Mouse (Mus musculus) neural tube, embryonic 15.5 days (tissue): ENCODE results near the gene Timeless. TPM values are rescaled to one million over a fixed set of nuclear protein-coding genes. Genes with fewer than 3 reads are reported as not detected.
A peak's percentile ranks its signal among the peaks of the same experiment; 100 is the strongest.
"Not testable (repeated sequence)": the region's sequence is repeated elsewhere in the genome, so short reads cannot be mapped to it uniquely, and the experiment has no call there.

ENCODE experiments used
- ATAC-seq: fragments of 200-750 bp; cut with Nextera tagmentation; 2 replicates; pipeline ENCODE4 v1.8.0; 2017; ENCODE audit warnings: mild to moderate bottlenecking, moderate TSS enrichment, moderate library complexity; ENCODE audit not compliant: low FRiP score
- H3K27ac ChIP-seq: fragments of 300-500 bp; sonication (generic); replicated peaks from 2 replicates; pipeline ENCODE4 v1.5.1; 2015; ENCODE audit warnings: mild to moderate bottlenecking, inconsistent platforms
- H3K27me3 ChIP-seq: fragments of 300-500 bp; sonication (generic); replicated peaks from 2 replicates; pipeline ENCODE4 v1.6.1; 2015; ENCODE audit warnings: inconsistent platforms
- H3K36me3 ChIP-seq: fragments of 300-500 bp; sonication (generic); 2 replicates; pipeline ENCODE4 v1.6.1; 2015; ENCODE audit warnings: inconsistent platforms
- H3K4me1 ChIP-seq: fragments of 300-500 bp; sonication (generic); 2 replicates; pipeline ENCODE4 v1.6.1; 2015; ENCODE audit warnings: inconsistent platforms
- H3K4me2 ChIP-seq: fragments of 300-500 bp; sonication (generic); 2 replicates; pipeline ENCODE4 v1.6.1; 2015; ENCODE audit warnings: inconsistent platforms, mild to moderate bottlenecking, moderate library complexity
- H3K4me3 ChIP-seq: fragments of 300-500 bp; sonication (generic); replicated peaks from 2 replicates; pipeline ENCODE4 v1.5.1; 2015; ENCODE audit warnings: mild to moderate bottlenecking, inconsistent platforms
- H3K9ac ChIP-seq: fragments of 300-500 bp; sonication (generic); replicated peaks from 2 replicates; pipeline ENCODE4 v1.6.1; 2015; ENCODE audit warnings: mild to moderate bottlenecking, inconsistent platforms
- H3K9me3 ChIP-seq: fragments of 300-500 bp; sonication (generic); replicated peaks from 2 replicates; pipeline ENCODE4 v1.6.1; 2016; ENCODE audit warnings: inconsistent platforms
- WGBS: fragments of 180-500 bp; shearing (Covaris S2); methylation state at CpG from one replicate; pipeline ENCODE4 v1.1.7; 2015; ENCODE audit warnings: mixed read lengths; 5-methylcytosine and 5-hydroxymethylcytosine counted together
- polyA plus RNA-seq: library from polyadenylated mRNA; unstranded; fragments of >200 nt; fragmentation: Nextera tagmentation; extraction: Ambion mirVana; gene quantifications from 2 replicates; pipeline ENCODE4 v1.2.1, GENCODE M21; 2015

Gene Timeless
- polyA plus RNA-seq, 1 experiment from 2014 or later = 20.0 TPM

GRCm38 (mm10) chr10:128275374-128275773 is 43.5 kb downstream of the Timeless start:
- H3K4me2 ChIP-seq, ATAC-seq, H3K4me3 ChIP-seq, H3K9me3 ChIP-seq, H3K9ac ChIP-seq, H3K27me3 ChIP-seq, H3K4me1 ChIP-seq, H3K27ac ChIP-seq: not testable (repeated sequence)
- 96% methylated on average over 1 of the region's 1 CpGs for WGBS
- peaks cover 32% of the 10 kb centered on the region for H3K36me3 ChIP-seq

DNA sequence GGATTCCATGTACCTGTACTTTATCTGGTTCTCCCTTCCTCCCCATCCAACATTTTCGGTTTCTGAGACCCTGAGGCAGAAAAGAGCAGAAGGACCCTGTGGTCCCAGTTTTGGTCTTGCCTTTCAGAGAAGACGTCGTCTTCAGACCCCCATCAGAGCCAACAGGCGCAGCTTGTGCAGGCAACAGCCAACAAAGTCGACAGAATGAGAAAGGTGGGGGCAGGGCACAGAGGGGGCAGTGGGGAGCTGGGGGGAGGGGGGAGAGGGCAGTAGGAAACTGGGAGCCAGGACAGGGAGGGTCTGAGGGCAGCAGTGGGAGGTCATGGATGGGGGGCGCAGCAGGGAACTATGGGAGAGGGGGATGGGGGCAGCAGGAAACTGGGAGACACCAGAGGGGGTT is 46.3 kb downstream of the Timeless start:
- WGBS = 70% methylated on average over 6 of the region's 6 CpGs
- no peaks in the 10 kb centered on the region for H3K27me3 ChIP-seq
- peaks cover 53% of the 10 kb centered on the region for H3K36me3 ChIP-seq
- no peak overlapping the region for H3K27ac ChIP-seq
- ATAC-seq = no peak
- H3K9me3 ChIP-seq = no peaks in the 10 kb centered on the region
- H3K9ac ChIP-seq = no peak overlapping the region
- no peaks in the 10 kb centered on the region for H3K4me1 ChIP-seq
- H3K4me2 ChIP-seq = no peak overlapping the region
- H3K4me3 ChIP-seq = no peak overlapping the region

DNA sequence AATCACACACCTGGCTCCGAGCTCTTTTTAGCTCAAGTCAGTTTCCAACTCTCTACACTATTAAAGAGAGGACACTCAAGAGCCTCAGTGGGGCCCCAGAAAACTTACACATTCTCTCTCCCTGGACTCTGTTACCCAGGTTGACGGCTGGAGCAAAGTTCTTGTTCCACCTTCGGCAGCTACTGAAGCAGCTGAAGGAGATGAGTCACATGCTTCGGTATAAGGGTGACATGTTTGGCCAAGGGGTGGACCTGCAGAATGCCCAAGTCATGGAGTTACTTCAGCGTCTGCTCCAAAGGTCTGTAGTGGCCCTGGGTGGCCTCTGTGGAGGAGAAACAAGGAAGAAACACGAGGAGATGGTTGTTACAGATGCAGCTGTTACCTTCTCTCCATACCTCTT is 49.1 kb downstream of the Timeless start:
- 93% methylated on average over 6 of the region's 6 CpGs for WGBS
- Histone ChIP-seq H3K27ac (no peak overlapping the region), H3K4me3 (no peak overlapping the region), H3K36me3 (peaks cover 76% of the 10 kb centered on the region), H3K27me3 (no peaks in the 10 kb centered on the region), H3K9ac (no peak overlapping the region), H3K4me1 (no peaks in the 10 kb centered on the region), H3K9me3 (no peaks in the 10 kb centered on the region), H3K4me2 (no peak overlapping the region)
- no peak for ATAC-seq

- H3K4me3 ChIP-seq = no peak overlapping the region
- no peaks in the 10 kb centered on the region for H3K27me3 ChIP-seq
- no peak for ATAC-seq
- no peaks in the 10 kb centered on the region for H3K4me1 ChIP-seq
- no peak overlapping the region for H3K4me2 ChIP-seq
- H3K36me3 ChIP-seq = peaks cover 78% of the 10 kb centered on the region
- no peak overlapping the region for H3K27ac ChIP-seq
- no peaks in the 10 kb centered on the region for H3K9me3 ChIP-seq
- 95% methylated on average over 14 of the region's 14 CpGs for WGBS
- no peak overlapping the region for H3K9ac ChIP-seq
Observed at GRCm38 (mm10) chr10:128281682-128282081, 49.8 kb downstream of the Timeless start.

DNA sequence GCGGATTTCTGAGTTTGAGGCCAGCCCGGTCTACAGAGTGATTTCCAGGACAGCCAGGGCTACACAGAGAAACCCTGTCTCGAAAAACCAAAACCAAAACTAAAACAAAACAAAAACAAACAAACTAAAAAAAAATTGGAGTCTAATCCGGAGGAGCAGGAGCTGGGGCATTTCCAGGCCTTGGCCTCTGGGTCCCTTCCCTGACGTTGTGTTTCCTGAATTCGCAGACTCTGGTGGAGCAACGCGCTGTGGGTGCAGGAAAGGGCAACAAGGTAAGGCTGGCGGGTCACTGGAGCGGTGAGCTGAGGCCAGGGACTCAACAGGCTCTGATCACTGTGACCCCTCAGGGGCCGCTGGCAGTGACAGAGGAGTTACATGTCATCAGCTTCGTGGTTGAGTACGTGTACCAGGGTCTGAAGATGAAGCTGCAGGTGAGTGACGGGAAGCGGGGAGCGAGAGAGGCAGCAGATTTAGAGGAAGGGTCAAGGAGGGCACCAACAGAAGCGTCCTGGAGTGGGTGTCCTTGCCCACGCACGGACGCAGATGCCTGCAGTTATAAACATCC is 51.1 kb downstream of the Timeless start:
- no peak overlapping the region for H3K9ac ChIP-seq

DNA sequence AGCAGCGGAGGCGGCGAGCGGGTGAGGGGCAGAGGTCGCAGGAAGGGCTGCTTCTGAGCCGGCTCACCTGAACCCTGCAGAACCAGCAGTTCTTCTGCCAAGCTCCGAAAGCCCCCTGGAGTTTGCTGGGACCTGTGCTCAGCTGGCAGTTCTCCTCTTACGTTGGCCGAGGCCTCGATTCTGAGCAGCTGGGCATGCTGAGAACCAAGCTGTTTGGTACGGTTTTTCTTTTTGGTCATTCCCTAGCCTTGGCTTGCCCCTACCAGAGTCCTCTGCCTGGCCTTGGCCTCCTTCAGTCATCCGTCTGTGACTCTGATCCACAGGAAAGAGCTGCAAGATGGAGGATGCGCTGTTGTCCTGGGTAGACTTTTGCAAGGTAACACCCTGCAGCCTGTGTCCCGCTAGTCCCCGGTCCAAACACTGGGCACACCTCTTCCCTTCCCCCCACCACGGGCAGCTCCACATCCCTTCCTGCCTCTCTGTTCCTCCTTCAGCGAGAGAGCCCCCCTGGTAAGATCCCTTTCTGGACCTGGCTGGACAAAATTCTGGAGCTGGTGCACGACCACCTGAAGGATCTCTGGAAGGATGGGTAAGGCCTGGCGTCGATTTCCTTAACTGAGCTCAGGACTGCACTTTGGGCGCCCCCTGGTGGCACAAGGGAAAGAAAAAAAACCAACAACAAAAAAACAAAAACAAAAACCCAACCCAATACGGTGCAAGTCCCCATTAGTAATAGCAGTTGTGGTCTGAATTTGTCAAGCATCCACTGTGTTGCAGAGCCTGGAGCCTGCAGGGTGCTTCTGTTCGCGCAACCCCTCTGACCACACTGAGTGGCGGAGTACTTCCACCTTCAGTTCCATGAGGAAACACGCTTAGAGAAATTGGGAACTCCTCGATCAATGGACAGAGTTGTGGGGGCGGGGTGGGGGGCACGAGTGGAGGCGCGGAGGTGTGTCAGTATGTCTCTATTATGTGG is 52.0 kb downstream of the Timeless start:
- H3K4me1 ChIP-seq = no peaks in the 10 kb centered on the region
- no peak overlapping the region for H3K9ac ChIP-seq
- no peaks in the 10 kb centered on the region for H3K27me3 ChIP-seq
- H3K4me3 ChIP-seq = no peak overlapping the region
- H3K36me3 ChIP-seq = peaks cover 72% of the 10 kb centered on the region
- no peak overlapping the region for H3K27ac ChIP-seq
- H3K4me2 ChIP-seq = no peak overlapping the region
- ATAC-seq = peak; percentile 31; the same call in 1 of the 2 replicates
- 64% methylated on average over 31 of the region's 31 CpGs for WGBS
- H3K9me3 ChIP-seq = no peaks in the 10 kb centered on the region

More for the DNA sequence above, 51.1 kb downstream of the Timeless start:
- Histone ChIP-seq H3K27me3 (no peaks in the 10 kb centered on the region), H3K4me1 (no peaks in the 10 kb centered on the region), H3K9me3 (no peaks in the 10 kb centered on the region), H3K4me3 (no peak overlapping the region), H3K4me2 (no peak overlapping the region), H3K27ac (no peak overlapping the region), H3K36me3 (peaks cover 70% of the 10 kb centered on the region)
- 94% methylated on average over 20 of the region's 20 CpGs for WGBS
- ATAC-seq = no peak

DNA sequence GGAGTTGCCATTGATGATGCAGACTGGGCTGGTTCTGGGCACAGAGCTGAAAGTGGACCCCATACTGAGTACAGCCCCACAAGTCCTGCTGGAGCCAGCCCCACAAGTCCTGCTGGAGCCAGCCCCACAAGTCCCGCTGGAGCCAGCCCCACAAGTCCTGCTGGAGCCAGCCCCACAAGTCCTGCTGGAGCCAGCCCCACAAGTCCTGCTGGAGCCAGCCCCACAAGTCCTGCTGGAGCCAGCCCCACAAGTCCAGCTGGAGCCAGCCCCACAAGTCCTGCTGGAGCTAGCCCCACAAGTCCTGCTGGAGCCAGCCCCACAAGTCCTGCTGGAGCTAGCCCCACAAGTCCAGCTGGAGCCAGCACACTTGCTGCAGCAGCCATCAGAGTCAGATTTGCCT is 58.7 kb downstream of the Timeless start:
- 86% methylated on average over 1 of the region's 1 CpGs for WGBS
- not testable (repeated sequence) for ATAC-seq, H3K9me3 ChIP-seq, H3K4me1 ChIP-seq, H3K9ac ChIP-seq, H3K4me2 ChIP-seq, H3K4me3 ChIP-seq, H3K27ac ChIP-seq, H3K27me3 ChIP-seq
- H3K36me3 ChIP-seq = peaks cover 47% of the 10 kb centered on the region

- H3K27me3 ChIP-seq = no peaks in the 10 kb centered on the region
- peaks cover 17% of the 10 kb centered on the region for H3K36me3 ChIP-seq
- H3K4me2 ChIP-seq = no peak overlapping the region
- 63% methylated on average over 13 of the region's 13 CpGs for WGBS
- H3K27ac ChIP-seq = no peak overlapping the region
- no peak for ATAC-seq
- H3K4me3 ChIP-seq = no peak overlapping the region
- no peaks in the 10 kb centered on the region for H3K9me3 ChIP-seq
- H3K9ac ChIP-seq = no peak overlapping the region
- H3K4me1 ChIP-seq = no peaks in the 10 kb centered on the region
Observed at GRCm38 (mm10) chr10:128296370-128297090, 64.7 kb downstream of the Timeless start.

DNA sequence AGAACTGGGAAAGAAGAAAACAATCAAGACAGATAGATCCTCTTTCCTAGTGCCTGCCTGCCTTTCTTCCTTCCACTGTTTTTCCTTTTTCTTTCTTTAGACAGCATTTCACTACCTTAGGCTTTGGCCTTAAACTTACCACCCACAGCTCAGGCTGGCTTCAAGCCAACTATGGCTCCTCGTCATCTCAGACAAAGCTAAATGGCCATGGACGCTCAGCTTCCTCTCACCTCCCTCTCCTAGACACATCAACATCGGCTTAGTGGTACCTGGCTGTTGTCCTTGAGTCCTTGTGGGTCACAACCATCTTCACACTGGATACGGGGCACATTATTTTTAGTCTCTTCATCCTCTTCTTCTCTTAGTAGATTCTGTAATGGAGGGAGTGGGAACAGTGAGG is 65.4 kb downstream of the Timeless start:
- no peaks in the 10 kb centered on the region for H3K27me3 ChIP-seq
- 65% methylated on average over 4 of the region's 4 CpGs for WGBS
- no peak overlapping the region for H3K27ac ChIP-seq
- no peak overlapping the region for H3K9ac ChIP-seq
- H3K4me3 ChIP-seq = no peak overlapping the region
- no peak for ATAC-seq
- H3K9me3 ChIP-seq = no peaks in the 10 kb centered on the region
- H3K36me3 ChIP-seq = peaks cover 11% of the 10 kb centered on the region
- H3K4me1 ChIP-seq = peaks cover 3% of the 10 kb centered on the region
- no peak overlapping the region for H3K4me2 ChIP-seq

DNA sequence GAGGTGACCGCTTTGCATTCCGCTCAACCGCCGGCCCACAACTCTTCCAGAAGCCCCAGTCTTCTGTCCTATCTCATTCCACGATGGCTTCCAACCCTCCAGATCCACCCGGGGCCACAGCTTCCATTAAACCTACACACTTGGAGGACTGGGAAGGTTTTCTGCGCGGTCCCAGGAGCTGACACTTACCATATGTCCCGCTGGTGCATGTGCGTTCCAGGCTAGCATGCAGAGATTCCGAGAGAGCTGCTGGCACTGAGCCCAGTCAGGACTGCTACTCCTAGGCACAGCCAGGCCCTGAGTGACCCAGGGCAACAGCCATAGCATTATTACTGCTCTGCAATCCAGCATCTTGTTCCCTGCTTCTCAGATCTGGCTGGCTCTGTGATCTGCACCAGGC is 65.8 kb downstream of the Timeless start:
- no peak for ATAC-seq

DNA sequence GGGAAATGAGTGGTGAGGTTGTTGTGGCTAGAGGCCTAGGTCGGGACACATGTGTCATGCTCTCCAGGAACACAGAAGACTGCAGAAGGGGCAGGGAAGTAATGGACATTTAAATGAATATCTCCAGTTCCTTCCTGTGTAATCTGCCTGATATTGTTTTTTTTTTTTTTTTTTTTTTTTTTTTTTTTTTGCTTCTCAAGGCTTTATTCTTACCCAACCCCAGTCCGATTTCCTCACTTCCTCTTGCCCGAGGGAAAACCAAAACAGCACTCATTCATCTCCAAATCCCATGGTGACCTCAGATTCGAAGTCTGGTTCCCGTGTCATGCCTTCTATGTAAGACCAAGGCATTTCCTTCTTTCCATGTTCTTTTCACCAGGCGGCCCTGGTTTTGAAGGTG is 66.4 kb downstream of the Timeless start:
- Histone ChIP-seq H3K4me1 (peaks cover 7% of the 10 kb centered on the region), H3K27me3 (no peaks in the 10 kb centered on the region), H3K9me3 (no peaks in the 10 kb centered on the region), H3K4me2 (no peak overlapping the region), H3K27ac (no peak overlapping the region), H3K9ac (no peak overlapping the region), H3K36me3 (0 out of 2 replicates have a peak, but pooled peaks cover 3% of the 10 kb centered on the region), H3K4me3 (no peak overlapping the region)
- WGBS = 76% methylated on average over 6 of the region's 6 CpGs
- ATAC-seq = no peak

More for the DNA sequence above, 65.8 kb downstream of the Timeless start:
- Histone ChIP-seq H3K4me2 (no peak overlapping the region), H3K9ac (no peak overlapping the region), H3K36me3 (peaks cover 7% of the 10 kb centered on the region; the same call in 1 of the 2 replicates), H3K27me3 (no peaks in the 10 kb centered on the region), H3K4me3 (no peak overlapping the region), H3K9me3 (no peaks in the 10 kb centered on the region), H3K4me1 (peaks cover 7% of the 10 kb centered on the region), H3K27ac (no peak overlapping the region)
- WGBS = 73% methylated on average over 11 of the region's 11 CpGs
